In the genomic region with DNA sequence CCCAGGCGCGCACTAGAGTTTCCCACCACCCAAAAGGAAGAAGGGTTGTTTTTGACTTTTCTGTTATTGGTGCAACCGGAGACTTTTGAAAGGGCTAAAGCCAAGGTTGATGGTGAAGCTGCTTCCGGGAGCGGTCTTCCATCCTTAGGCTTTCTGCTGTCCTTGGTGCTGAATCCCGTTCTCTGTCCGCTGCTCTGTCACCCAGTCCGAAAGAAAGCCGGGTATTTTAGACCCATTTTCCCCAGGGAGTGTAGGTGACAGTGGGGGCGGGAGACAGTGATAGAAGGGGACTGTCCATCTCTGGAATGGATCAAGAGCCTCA, we compare ENCODE assay signal across 8 mouse cellular contexts. TPM values are rescaled to one million over a fixed set of nuclear protein-coding genes. Genes with fewer than 3 reads are reported as not detected.
DNase-seq lines count a peak whose midpoint lies in the region; ATAC-seq and TF ChIP-seq lines count a peak whose summit lies in the region.

No protein-coding gene starts in this region.

- TF ChIP-seq POLR2A in testis, adult 2 months (IDR thresholded peaks at IDR 0.05; ENCODE audit: control insufficient read depth, low read depth, low read length): no peak

- DNase-seq in cerebellum, postnatal 10 days: peak; percentile 32 to 37
- no peak for DNase-seq in cerebellum, adult 18-20 months
- DNase-seq in adrenal gland, adult 2 months: peak; percentile 56
- DNase-seq in lung, postnatal 36 days: peak; percentile 24
- no peak for DNase-seq in urinary bladder, adult 2 months (ENCODE audit: low spot score)

- under 1% methylated on average over 10 of the region's 10 CpGs for WGBS in forebrain, embryonic 13.5 days
- 3% methylated on average over 10 of the region's 10 CpGs for WGBS in intestine, postnatal 0 days

- no peak overlapping the region for H3K27ac ChIP-seq in forebrain, embryonic 13.5 days
- no peak overlapping the region for H3K27ac ChIP-seq in intestine, postnatal 0 days (ENCODE audit: low read depth, low read length)
- no peak overlapping the region for H3K27ac ChIP-seq in testis, adult 2 months (ENCODE audit: control insufficient read depth, insufficient read depth, low read depth, low read length)

- peak overlapping the region; percentile 47 for H3K4me3 ChIP-seq in forebrain, embryonic 13.5 days
- 0 out of 2 replicates have a peak overlapping the region, but pooled peaks have one; percentile 1 for H3K4me3 ChIP-seq in intestine, postnatal 0 days (ENCODE audit: low read depth, low read length)
- H3K4me3 ChIP-seq in testis, adult 2 months (ENCODE audit: control insufficient read depth, low read depth, low read length): peak overlapping the region; percentile 37; the same call in 1 of the 2 replicates

- no peaks in the 10 kb centered on the region for H3K36me3 ChIP-seq in forebrain, embryonic 13.5 days (ENCODE audit: poor library complexity, severe bottlenecking)
- H3K36me3 ChIP-seq in intestine, postnatal 0 days (ENCODE audit: control insufficient read depth, insufficient read depth): no peaks in the 10 kb centered on the region
- H3K36me3 ChIP-seq in testis, adult 2 months (ENCODE audit: control insufficient read depth, insufficient read depth, low read length): no peaks in the 10 kb centered on the region

- H3K4me2 ChIP-seq in forebrain, embryonic 13.5 days: peak overlapping the region; percentile 84
- no peak overlapping the region for H3K4me2 ChIP-seq in intestine, postnatal 0 days (replicated peaks; ENCODE audit: low read depth)

- no peak for ATAC-seq in forebrain, embryonic 13.5 days
- ATAC-seq in intestine, postnatal 0 days: no peak

- H3K27me3 ChIP-seq in forebrain, embryonic 13.5 days: peaks cover 62% of the 10 kb centered on the region
- peaks cover 26% of the 10 kb centered on the region for H3K27me3 ChIP-seq in intestine, postnatal 0 days (replicated peaks; ENCODE audit: control insufficient read depth, insufficient read depth, low read length)
- H3K27me3 ChIP-seq in testis, adult 2 months (ENCODE audit: control insufficient read depth, insufficient read depth, low read length): no peaks in the 10 kb centered on the region

- no peaks in the 10 kb centered on the region for H3K9me3 ChIP-seq in forebrain, embryonic 13.5 days (replicated peaks)
- H3K9me3 ChIP-seq in intestine, postnatal 0 days (ENCODE audit: control insufficient read depth): no peaks in the 10 kb centered on the region

- H3K4me1 ChIP-seq in forebrain, embryonic 13.5 days: peaks cover 17% of the 10 kb centered on the region
- H3K4me1 ChIP-seq in intestine, postnatal 0 days (replicated peaks; ENCODE audit: control insufficient read depth, insufficient read depth, low read length): no peaks in the 10 kb centered on the region
- H3K4me1 ChIP-seq in testis, adult 2 months (ENCODE audit: control insufficient read depth, insufficient read depth, low read length): peaks cover 15% of the 10 kb centered on the region

- TF ChIP-seq CTCF in intestine, postnatal 0 days (IDR thresholded peaks at IDR 0.05; ENCODE audit: low read depth): no peak
- no peak for TF ChIP-seq CTCF in testis, adult 2 months (IDR thresholded peaks at IDR 0.05; ENCODE audit: control insufficient read depth, insufficient read depth, insufficient replicate concordance, low read depth, low read length)

- no peak overlapping the region for H3K9ac ChIP-seq in forebrain, embryonic 13.5 days
- H3K9ac ChIP-seq in intestine, postnatal 0 days (ENCODE audit: low read depth, low read length): no peak overlapping the region

RNA-seq across cellular contexts. Expression of a gene that starts 0.6 kb away (rescaled TPM):
- 1 to 10 TPM; 2.0 to 2.5 TPM for total RNA-seq in adrenal gland, adult 2 months (2021)
- polyA plus RNA-seq in adrenal gland, adult 2 months (2012; rRNA removed): 1.5 and 2.5 TPM in 2 replicates
- 1.4 TPM in 2 replicates for polyA plus RNA-seq in forebrain, embryonic 13.5 days (2015; fragmentation: Nextera tagmentation; extraction: Ambion mirVana)
- polyA plus RNA-seq in intestine, postnatal 0 days (2015; fragmentation: Nextera tagmentation; extraction: Ambion mirVana): not detected in 2 replicates
- 1.2 and 1.4 TPM in 2 replicates for polyA plus RNA-seq in testis, adult 2 months (2012; rRNA removed)
- polyA plus RNA-seq in urinary bladder, adult 2 months (2012; rRNA removed): not detected in 2 replicates

Comparison
In these comparisons a context has a peak if more than half of its experiments do, and no peak if none do; other contexts are left out.
1. DNase-seq: peak in cerebellum, postnatal 10 days (2 of 2), adrenal gland, adult 2 months (single experiment) and lung, postnatal 36 days (single experiment); none in cerebellum, adult 18-20 months (0 of 2) and urinary bladder, adult 2 months (single experiment).
2. Peak in every context shown above with its lines, with median percentiles within 50 percentile points of each other: H3K4me3 ChIP-seq.